Mouse (Mus musculus): Measurements from ENCODE around the gene Adig.

GRCm38 (mm10) chr2:158534090-158534489 lies 31.7 kb downstream of the Adig start:
- peak; percentile 55; the same call in 1 of the 2 replicates for TF ChIP-seq CTCF (IDR thresholded peaks at IDR 0.05; ENCODE audit: low read depth, low read length)
- no peak for TF ChIP-seq TAL1 (conservative IDR thresholded peaks at IDR 0.05; ENCODE audit: low read depth, low read length)

All from G1E (cell line).